Mouse (Mus musculus) stomach, embryonic 16.5 days (tissue): ENCODE results near the gene Acsf3. TPM values are rescaled to one million over a fixed set of nuclear protein-coding genes. Genes with fewer than 3 reads are reported as not detected.
A peak's percentile ranks its signal among the peaks of the same experiment; 100 is the strongest.

Experiments
- ATAC-seq: fragments of 200-750 bp; cut with Nextera tagmentation; 2 replicates; pipeline ENCODE4 v1.8.0; 2017; ENCODE audit warnings: moderate number of reproducible peaks, moderate TSS enrichment; ENCODE audit not compliant: insufficient read depth, low FRiP score
- H3K27ac ChIP-seq: fragments of 300-500 bp; sonication (generic); 2 replicates; pipeline ENCODE4 v1.5.1; 2014; ENCODE audit warnings: low read length
- H3K27me3 ChIP-seq: fragments of 300-500 bp; sonication (generic); 2 replicates; pipeline ENCODE4 v1.6.1; 2014; ENCODE audit warnings: low read length, control low read depth, mixed read lengths; ENCODE audit not compliant: control insufficient read depth, insufficient read depth
- H3K36me3 ChIP-seq: fragments of 300-500 bp; sonication (generic); 2 replicates; pipeline ENCODE4 v1.6.1; 2014; ENCODE audit warnings: low read length; ENCODE audit not compliant: control insufficient read depth, insufficient read depth
- H3K4me1 ChIP-seq: fragments of 300-500 bp; sonication (generic); 2 replicates; pipeline ENCODE4 v1.6.1; 2014; ENCODE audit warnings: low read length, control low read depth, mixed read lengths; ENCODE audit not compliant: control insufficient read depth, insufficient read depth
- H3K4me2 ChIP-seq: fragments of 300-500 bp; sonication (generic); 2 replicates; pipeline ENCODE4 v1.6.1; 2014; ENCODE audit warnings: low read depth, low read length, mixed read lengths
- H3K4me3 ChIP-seq: fragments of 300-500 bp; sonication (generic); replicated peaks from 2 replicates; pipeline ENCODE4 v1.5.1; 2014; ENCODE audit warnings: mild to moderate bottlenecking, low read length
- H3K9ac ChIP-seq: fragments of 300-500 bp; sonication (generic); 2 replicates; pipeline ENCODE4 v1.6.1; 2014; ENCODE audit warnings: low read length
- H3K9me3 ChIP-seq: fragments of 300-500 bp; sonication (generic); replicated peaks from 2 replicates; pipeline ENCODE4 v1.6.1; 2016; ENCODE audit warnings: low read length, control low read depth; ENCODE audit not compliant: control insufficient read depth
- WGBS: fragments of 180-500 bp; shearing (Covaris S2); extraction: QIAGEN DNeasy Blood & Tissue Kit; methylation state at CpG from one replicate; pipeline ENCODE4 v1.1.7; 2014; 5-methylcytosine and 5-hydroxymethylcytosine counted together
- polyA plus RNA-seq: library from polyadenylated mRNA; unstranded; fragments of >200 nt; fragmentation: Nextera tagmentation; extraction: Ambion mirVana; gene quantifications from 2 replicates; pipeline ENCODE4 v1.2.1, GENCODE M21; 2015

Acsf3 gene
- polyA plus RNA-seq, 1 experiment from 2014 or later = 20.1 TPM

- 57% methylated on average over 26 of the region's 26 CpGs for WGBS
Measured at GRCm38 (mm10) chr8:122864719-122865129, 89.4 kb downstream of the Acsf3 start.

GRCm38 (mm10) chr8:122865441-122865840, 90.2 kb downstream of the Acsf3 start:
- Histone ChIP-seq H3K4me1 (0 out of 2 replicates have a peak, but pooled peaks cover 2% of the 10 kb centered on the region), H3K4me2 (peak overlapping the region; percentile 33; the same call in 1 of the 2 replicates), H3K27ac (no peak overlapping the region), H3K4me3 (no peak overlapping the region), H3K36me3 (no peaks in the 10 kb centered on the region), H3K9me3 (peaks cover 2% of the 10 kb centered on the region; the same call in 1 of the 2 replicates), H3K9ac (no peak overlapping the region), H3K27me3 (no peaks in the 10 kb centered on the region)
- ATAC-seq = no peak
- 59% methylated on average over 10 of the region's 10 CpGs for WGBS

More at GRCm38 (mm10) chr8:122864719-122865129, 89.4 kb downstream of the Acsf3 start:
- Histone ChIP-seq H3K9ac (no peak overlapping the region), H3K27me3 (no peaks in the 10 kb centered on the region), H3K27ac (no peak overlapping the region), H3K36me3 (no peaks in the 10 kb centered on the region), H3K4me1 (no peaks in the 10 kb centered on the region), H3K9me3 (peaks cover 2% of the 10 kb centered on the region; the same call in 1 of the 2 replicates), H3K4me3 (peak overlapping the region; percentile 8; the same call in 1 of the 2 replicates), H3K4me2 (peak overlapping the region; percentile 33)
- ATAC-seq = no peak

GRCm38 (mm10) chr8:122866231-122866630, 90.9 kb downstream of the Acsf3 start:
- no peaks in the 10 kb centered on the region for H3K36me3 ChIP-seq
- no peak overlapping the region for H3K4me3 ChIP-seq
- H3K27me3 ChIP-seq = no peaks in the 10 kb centered on the region
- no peak overlapping the region for H3K4me2 ChIP-seq
- no peak overlapping the region for H3K9ac ChIP-seq
- ATAC-seq = no peak
- 77% methylated on average over 8 of the region's 8 CpGs for WGBS
- 0 out of 2 replicates have a peak, but pooled peaks cover 5% of the 10 kb centered on the region for H3K4me1 ChIP-seq
- no peak overlapping the region for H3K27ac ChIP-seq
- peaks cover 2% of the 10 kb centered on the region; the same call in 1 of the 2 replicates for H3K9me3 ChIP-seq

Other genes starting within 250 kb of the Acsf3 start
- gene Piezo1, start 224.2 kb upstream of the Acsf3 start, polyA plus RNA-seq = 13.5 and 18.9 TPM in 2 replicates
- gene Cdt1, start 207.5 kb upstream of the Acsf3 start, polyA plus RNA-seq = 28.4 and 28.5 TPM in 2 replicates
- gene Aprt, start 198.6 kb upstream of the Acsf3 start, polyA plus RNA-seq = 335 and 345 TPM in 2 replicates
- gene Galns, start 164.0 kb upstream of the Acsf3 start, polyA plus RNA-seq = 14.7 and 14.8 TPM in 2 replicates
- gene Trappc2l, start 163.8 kb upstream of the Acsf3 start, polyA plus RNA-seq = 41.4 and 50.6 TPM in 2 replicates
- gene Pabpn1l, start 152.7 kb upstream of the Acsf3 start, polyA plus RNA-seq = not detected in 2 replicates
- gene Cbfa2t3, start 76.4 kb upstream of the Acsf3 start, polyA plus RNA-seq = 3.2 and 4.1 TPM in 2 replicates
- gene Cdh15, start 72.5 kb downstream of the Acsf3 start, polyA plus RNA-seq = 0.71 and 3.0 TPM in 2 replicates